8 mouse cellular contexts compared by ENCODE assay signal in genomic region chr15:27785280-27786001, GRCm38 (mm10).
DNase-seq lines count a peak whose midpoint lies in the region; ATAC-seq and TF ChIP-seq lines count a peak whose summit lies in the region.

No protein-coding gene starts in this region.

- no peak overlapping the region for H3K4me2 ChIP-seq in CH12.LX (ENCODE audit: insufficient read depth, low read depth, poor library complexity, severe bottlenecking)
- H3K4me2 ChIP-seq in stomach, embryonic 14.5 days (replicated peaks; ENCODE audit: low read depth, low read length): peak overlapping the region; percentile 17

- H3K9me3 ChIP-seq in CH12.LX (replicated peaks; ENCODE audit: low read length): no peaks in the 10 kb centered on the region
- no peaks in the 10 kb centered on the region for H3K9me3 ChIP-seq in stomach, embryonic 14.5 days (ENCODE audit: control insufficient read depth, low read depth, low read length)

- no peak overlapping the region for H3K9ac ChIP-seq in CH12.LX (ENCODE audit: insufficient read depth, low read depth)
- H3K9ac ChIP-seq in heart, adult 2 months (ENCODE audit: low read depth, low read length): no peak overlapping the region; the same call in 1 of the 2 replicates
- no peak overlapping the region for H3K9ac ChIP-seq in stomach, embryonic 14.5 days (replicated peaks; ENCODE audit: low read depth, low read length)

- no peaks in the 10 kb centered on the region for H3K36me3 ChIP-seq in CH12.LX (replicated peaks in 1 of 2; ENCODE audit: control insufficient read depth in 1 of 2, insufficient read depth in 1 of 2, low read length in 1 of 2)
- peaks cover 4% of the 10 kb centered on the region for H3K36me3 ChIP-seq in heart, adult 2 months (ENCODE audit: control insufficient read depth, insufficient read depth, low read length)
- no peaks in the 10 kb centered on the region for H3K36me3 ChIP-seq in stomach, embryonic 14.5 days (ENCODE audit: control insufficient read depth, insufficient read depth, low read length)

- peak; percentile 55 to 58 for DNase-seq in cerebellum, adult 18-20 months
- no peak for DNase-seq in cerebellum, adult 8-10 months
- DNase-seq in CH12.LX (ENCODE audit: extremely low read depth): peak; percentile 62
- peak; percentile 63 for DNase-seq in heart, adult 2 months
- DNase-seq in kidney, adult 11 months: peak; percentile 40
- DNase-seq in lung, adult 2 months: peak; percentile 67
- DNase-seq in c-Kit-positive CD71-positive TER-119-positive erythroid progenitor cells, embryonic 14.5 days (ENCODE audit: low spot score): no peak

- TF ChIP-seq RAD21 in CH12.LX (IDR thresholded peaks at IDR 0.05; ENCODE audit: low read depth, low read length): no peak

- H3K4me1 ChIP-seq in CH12.LX (ENCODE audit: control insufficient read depth in 1 of 2, insufficient read depth in 2 of 2): peaks cover 14 to 58% of the 10 kb centered on the region in 2 experiments
- peaks cover 43% of the 10 kb centered on the region for H3K4me1 ChIP-seq in heart, adult 2 months (ENCODE audit: control insufficient read depth, insufficient read depth, low read length)
- H3K4me1 ChIP-seq in lung, adult 2 months (ENCODE audit: control insufficient read depth, insufficient read depth, low read length): peaks cover 38% of the 10 kb centered on the region
- peaks cover 69% of the 10 kb centered on the region for H3K4me1 ChIP-seq in stomach, embryonic 14.5 days (ENCODE audit: control insufficient read depth, insufficient read depth, low read length)

- in situ Hi-C loops in CH12.LX (cut with MboI; ENCODE audit: low pct_ligation_motif_present, low pct_unique_long_range_greater_than_20kb, low sequenced_read_pairs): no loop called here

- peak; percentile 51 for ATAC-seq in stomach, embryonic 14.5 days (ENCODE audit: insufficient number of reproducible peaks, insufficient read depth, low FRiP score, low read depth)

- no peak overlapping the region for H3K4me3 ChIP-seq in CH12.LX (replicated peaks in 1 of 3; ENCODE audit: low read depth in 2 of 3, low read length in 2 of 3, poor library complexity in 1 of 3)
- peak overlapping the region; percentile 11; the same call in 1 of the 2 replicates for H3K4me3 ChIP-seq in heart, adult 2 months
- peak overlapping the region; percentile 25 for H3K4me3 ChIP-seq in lung, adult 2 months (replicated peaks; ENCODE audit: extremely low read depth, low read depth, low read length)
- H3K4me3 ChIP-seq in stomach, embryonic 14.5 days (ENCODE audit: low read depth, low read length): 0 out of 2 replicates have a peak overlapping the region, but pooled peaks have one; percentile 0

- H3K27me3 ChIP-seq in CH12.LX (replicated peaks): no peaks in the 10 kb centered on the region
- H3K27me3 ChIP-seq in heart, adult 2 months (ENCODE audit: control insufficient read depth, insufficient read depth, low read length): no peaks in the 10 kb centered on the region
- H3K27me3 ChIP-seq in stomach, embryonic 14.5 days (ENCODE audit: control insufficient read depth, insufficient read depth, low read length): no peaks in the 10 kb centered on the region

- H3K27ac ChIP-seq in CH12.LX (ENCODE audit: insufficient read depth, low read depth): no peak overlapping the region
- peak overlapping the region; percentile 73 for H3K27ac ChIP-seq in heart, adult 2 months
- H3K27ac ChIP-seq in stomach, embryonic 14.5 days (ENCODE audit: low read length): peak overlapping the region; percentile 94

- no peaks in the 10 kb centered on the region for H3K79me2 ChIP-seq in CH12.LX (replicated peaks; ENCODE audit: control insufficient read depth, extremely low read depth, insufficient read depth, poor library complexity, severe bottlenecking)
- H3K79me2 ChIP-seq in heart, adult 2 months (replicated peaks; ENCODE audit: control insufficient read depth, insufficient read depth, low read length): no peaks in the 10 kb centered on the region

- dilution Hi-C loops in CH12.LX (cut with MboI; ENCODE audit: extremely low pct_ligation_motif_present, extremely low pct_unique_long_range_greater_than_20kb, low sequenced_read_pairs): no loop called here

- no peak for TF ChIP-seq EP300 in CH12.LX (IDR thresholded peaks at IDR 0.05; ENCODE audit: low read length)
- no peak for TF ChIP-seq EP300 in heart, adult 2 months (IDR thresholded peaks at IDR 0.05; ENCODE audit: insufficient read depth, low read depth, low read length)

- no peak for TF ChIP-seq POLR2A in CH12.LX (IDR thresholded peaks at IDR 0.05; ENCODE audit: low read depth, low read length)
- no peak for TF ChIP-seq POLR2A in heart, adult 2 months (IDR thresholded peaks at IDR 0.05; ENCODE audit: insufficient read depth, low read depth, low read length)
- TF ChIP-seq POLR2A in lung, adult 2 months (IDR thresholded peaks at IDR 0.05; ENCODE audit: borderline replicate concordance, extremely low read depth, low read depth, low read length): no peak

- no peak for TF ChIP-seq CTCF in CH12.LX (conservative IDR thresholded peaks at IDR 0.05 in 1 of 2, IDR thresholded peaks at IDR 0.05 in 1 of 2; ENCODE audit: low read depth in 2 of 2, low read length in 2 of 2)
- TF ChIP-seq CTCF in heart, adult 2 months (IDR thresholded peaks at IDR 0.05): no peak
- TF ChIP-seq CTCF in lung, adult 2 months (IDR thresholded peaks at IDR 0.05; ENCODE audit: insufficient read depth, low read length): no peak

- WGBS in heart, adult 2 months: 12% methylated on average over 12 of the region's 12 CpGs
- 7% methylated on average over 12 of the region's 12 CpGs for WGBS in lung, adult 2 months
- 31% methylated on average over 12 of the region's 12 CpGs for WGBS in stomach, embryonic 14.5 days

- intact Hi-C loops in heart, adult 2 months (cut with DNase I): no loop called here

TF ChIP-seq in CH12.LX, 34 proteins besides CTCF, POLR2A, EP300 and RAD21:
- TF ChIP-seq E2F4 (IDR thresholded peaks at IDR 0.05; ENCODE audit: insufficient replicate concordance, low read depth, low read length): no peak
- TF ChIP-seq MYC (IDR thresholded peaks at IDR 0.05; ENCODE audit: low read depth, low read length): no peak
- no peak for TF ChIP-seq ETS1 (conservative IDR thresholded peaks at IDR 0.05; ENCODE audit: low read depth, low read length)
- TF ChIP-seq UBTF (IDR thresholded peaks at IDR 0.05; ENCODE audit: low read depth, low read length): no peak
- TF ChIP-seq JUND (conservative IDR thresholded peaks at IDR 0.05; ENCODE audit: low read depth, low read length): no peak
- TF ChIP-seq MAZ (IDR thresholded peaks at IDR 0.05; ENCODE audit: low read depth, low read length): no peak
- no peak for TF ChIP-seq KAT2A (IDR thresholded peaks at IDR 0.05; ENCODE audit: insufficient replicate concordance, low read length)
- no peak for TF ChIP-seq MXI1 (IDR thresholded peaks at IDR 0.05; ENCODE audit: low read depth, low read length)
- no peak for TF ChIP-seq ELF1 (IDR thresholded peaks at IDR 0.05; ENCODE audit: low read depth, low read length)
- TF ChIP-seq TCF12 (IDR thresholded peaks at IDR 0.05; ENCODE audit: low read depth, low read length): no peak
- TF ChIP-seq SMC3 (IDR thresholded peaks at IDR 0.05; ENCODE audit: low read depth, low read length): no peak
- TF ChIP-seq NRF1 (IDR thresholded peaks at IDR 0.05; ENCODE audit: low read depth, low read length): no peak
- no peak for TF ChIP-seq USF1 (IDR thresholded peaks at IDR 0.05; ENCODE audit: low read depth, low read length)
- no peak for TF ChIP-seq HCFC1 (IDR thresholded peaks at IDR 0.05; ENCODE audit: low read depth, low read length)
- no peak for TF ChIP-seq ZMIZ1 (IDR thresholded peaks at IDR 0.05; ENCODE audit: low read depth, low read length)
- no peak for TF ChIP-seq ZC3H11A (IDR thresholded peaks at IDR 0.05; ENCODE audit: low read depth, low read length)

Comparison
In these comparisons a context has a peak if more than half of its experiments do, and no peak if none do; other contexts are left out.
1. DNase-seq: peak in cerebellum, adult 18-20 months (2 of 2), CH12.LX (single experiment), heart, adult 2 months (2 of 2), kidney, adult 11 months (single experiment) and lung, adult 2 months (single experiment); none in cerebellum, adult 8-10 months (single experiment) and c-Kit-positive CD71-positive TER-119-positive erythroid progenitor cells, embryonic 14.5 days (single experiment).
2. H3K4me3 ChIP-seq: peak in heart, adult 2 months (single experiment), lung, adult 2 months (single experiment) and stomach, embryonic 14.5 days (single experiment); none in CH12.LX (0 of 3).